Mouse (Mus musculus): ENCODE results near the gene Slc25a53.
"Not testable (repeated sequence)": the region's sequence is repeated elsewhere in the genome, so short reads cannot be mapped to it uniquely, and the experiment has no call there.

Gene Slc25a53

DNA sequence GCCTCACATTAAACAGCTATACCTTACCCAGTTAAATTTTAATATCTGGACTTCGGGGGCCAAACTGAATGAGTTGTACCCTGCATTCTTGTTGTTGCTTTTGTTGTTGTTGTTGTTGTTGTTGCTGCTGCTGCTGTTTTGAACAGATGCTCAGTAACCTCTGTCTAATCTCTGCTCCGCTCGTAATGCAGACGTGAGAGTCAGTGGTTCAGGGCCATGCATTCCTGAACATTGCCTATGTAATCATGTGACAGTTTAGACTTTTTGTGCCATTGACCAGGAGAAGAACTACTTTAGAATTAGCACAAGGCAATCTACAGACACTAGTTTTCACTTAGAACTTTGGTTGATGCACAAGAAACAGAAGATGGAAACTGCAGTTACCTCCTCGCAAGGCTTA, 79.8 kb downstream of the Slc25a53 start:
- DNase-seq, result not testable (repeated sequence)

DNA sequence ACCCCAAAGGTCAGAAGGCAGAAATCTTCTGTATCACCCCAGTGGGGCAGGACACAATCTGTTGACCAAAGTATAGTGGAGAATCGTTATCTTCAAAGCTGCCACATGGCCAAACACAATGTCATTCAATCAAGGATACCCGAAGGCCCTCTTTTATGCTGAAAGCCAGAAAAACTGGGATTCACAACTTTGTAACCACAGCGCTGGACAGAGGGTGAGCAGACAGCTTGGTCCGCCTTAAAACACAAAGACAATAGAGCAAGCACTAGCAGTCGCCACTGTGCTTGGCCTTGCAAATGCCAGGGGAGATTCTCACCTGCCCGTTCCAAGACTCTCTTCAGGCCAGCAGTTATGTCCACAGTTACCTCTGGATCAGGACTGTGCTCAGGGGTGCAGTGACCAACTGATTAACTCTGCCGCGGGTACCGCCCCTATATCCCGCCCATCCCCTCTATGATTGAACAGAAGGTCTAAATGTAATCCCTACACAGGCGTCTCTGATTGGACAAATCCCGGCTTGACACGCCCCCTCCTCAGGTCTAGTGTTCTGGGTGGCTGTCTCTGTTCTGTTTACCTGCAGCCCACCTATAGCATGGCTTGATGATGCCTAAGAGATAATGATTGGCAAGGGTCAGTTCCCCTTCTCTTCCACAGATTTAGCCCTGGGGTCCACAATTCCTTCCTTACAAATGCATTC, 80.4 kb downstream of the Slc25a53 start:
- DNase-seq, result peak; percentile 84

DNA sequence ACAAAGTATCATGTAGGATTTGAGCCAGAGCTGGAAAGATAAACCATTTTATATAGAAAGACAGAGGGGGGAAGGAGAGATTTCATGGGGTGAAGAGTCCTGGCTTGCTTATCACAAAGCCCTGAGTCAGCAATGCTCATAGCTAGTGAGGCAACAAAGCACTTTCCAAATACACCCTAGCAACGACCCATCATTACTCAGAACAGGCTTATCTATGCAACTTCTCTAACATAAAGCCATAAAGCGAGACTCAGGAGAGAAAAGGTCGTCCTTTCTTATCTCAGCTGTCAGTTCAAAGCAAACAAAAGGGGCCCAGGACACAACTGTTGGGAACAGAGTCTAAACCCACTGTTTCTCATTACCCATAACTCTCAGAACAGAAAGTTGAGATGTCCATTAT, 100.1 kb downstream of the Slc25a53 start:
- DNase-seq, result no peak
